Mouse (Mus musculus) liver, embryonic 12.5 days (tissue): Measurements from ENCODE around the gene Jun. TPM values are rescaled to one million over a fixed set of nuclear protein-coding genes. Genes with fewer than 3 reads are reported as not detected.

ENCODE experiments used
- ATAC-seq: fragments of 200-750 bp; cut with Nextera tagmentation; 2 replicates; pipeline ENCODE4 v1.8.0; 2017; ENCODE audit warnings: moderate number of reproducible peaks, mild to moderate bottlenecking, moderate library complexity
- H3K27ac ChIP-seq: fragments of 300-500 bp; sonication (generic); 2 replicates; pipeline ENCODE4 v1.5.1; 2016; ENCODE audit warnings: mild to moderate bottlenecking
- H3K27me3 ChIP-seq: fragments of 300-500 bp; sonication (generic); replicated peaks from 2 replicates; pipeline ENCODE4 v1.6.1; 2016; ENCODE audit warnings: mild to moderate bottlenecking, moderate library complexity
- H3K36me3 ChIP-seq: fragments of 300-500 bp; sonication (generic); 2 replicates; pipeline ENCODE4 v1.6.1; 2016; ENCODE audit warnings: mild to moderate bottlenecking, moderate library complexity
- H3K4me1 ChIP-seq: fragments of 300-500 bp; sonication (generic); 2 replicates; pipeline ENCODE4 v1.6.1; 2016
- H3K4me2 ChIP-seq: fragments of 300-500 bp; sonication (generic); 2 replicates; pipeline ENCODE4 v1.6.1; 2016; ENCODE audit warnings: mild to moderate bottlenecking, moderate library complexity
- H3K4me3 ChIP-seq: fragments of 300-500 bp; sonication (generic); 2 replicates; pipeline ENCODE4 v1.5.1; 2016; ENCODE audit warnings: mild to moderate bottlenecking, moderate library complexity
- H3K9ac ChIP-seq: fragments of 300-500 bp; sonication (generic); 2 replicates; pipeline ENCODE4 v1.6.1; 2016; ENCODE audit warnings: mild to moderate bottlenecking, moderate library complexity
- H3K9me3 ChIP-seq: fragments of 300-500 bp; sonication (generic); replicated peaks from 2 replicates; pipeline ENCODE4 v1.6.1; 2016; ENCODE audit warnings: mild to moderate bottlenecking, moderate library complexity
- WGBS: fragments of 180-500 bp; shearing (Covaris S2); methylation state at CpG from one replicate; pipeline ENCODE4 v1.1.7; 2016; ENCODE audit not compliant: insufficient replicate concordance; 5-methylcytosine and 5-hydroxymethylcytosine counted together
- polyA plus RNA-seq: library from polyadenylated mRNA; unstranded; fragments of >200 nt; fragmentation: Nextera tagmentation; extraction: Ambion mirVana; gene quantifications from 2 replicates; pipeline ENCODE4 v1.2.1, GENCODE M21; 2016

The Jun gene
- polyA plus RNA-seq, 1 experiment from 2014 or later, result 12.2 TPM

DNA sequence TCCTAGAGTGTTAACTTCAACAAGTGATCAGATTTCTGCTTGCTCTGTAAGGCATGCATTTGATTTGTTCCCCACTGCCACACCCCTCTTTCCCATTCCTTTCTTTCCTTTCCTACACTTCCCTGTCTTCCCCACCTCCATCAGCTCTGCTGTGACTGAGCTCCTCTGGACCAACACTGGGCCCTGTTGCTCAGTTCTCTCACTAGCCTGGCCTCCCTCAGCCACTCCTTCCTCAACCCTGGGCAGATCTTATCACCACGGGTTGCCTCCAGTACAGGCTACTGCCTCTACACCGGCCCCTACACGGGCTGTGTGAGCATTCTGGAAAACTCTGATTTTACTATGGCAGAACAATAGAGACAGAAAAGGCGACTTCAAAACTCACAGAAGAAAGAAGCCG lies 18.4 kb upstream of the Jun start:
- H3K4me2 ChIP-seq, result no peak overlapping the region
- no peak for ATAC-seq
- no peak overlapping the region for H3K4me3 ChIP-seq
- peaks cover 2% of the 10 kb centered on the region for H3K4me1 ChIP-seq
- whole genome bisulfite sequencing, result 39% methylated on average over 5 of the region's 5 CpGs
- no peaks in the 10 kb centered on the region for H3K9me3 ChIP-seq
- H3K27me3 ChIP-seq, result peaks cover 24% of the 10 kb centered on the region; the same call in 1 of the 2 replicates
- H3K9ac ChIP-seq, result no peak overlapping the region
- H3K27ac ChIP-seq, result no peak overlapping the region
- no peaks in the 10 kb centered on the region for H3K36me3 ChIP-seq

DNA sequence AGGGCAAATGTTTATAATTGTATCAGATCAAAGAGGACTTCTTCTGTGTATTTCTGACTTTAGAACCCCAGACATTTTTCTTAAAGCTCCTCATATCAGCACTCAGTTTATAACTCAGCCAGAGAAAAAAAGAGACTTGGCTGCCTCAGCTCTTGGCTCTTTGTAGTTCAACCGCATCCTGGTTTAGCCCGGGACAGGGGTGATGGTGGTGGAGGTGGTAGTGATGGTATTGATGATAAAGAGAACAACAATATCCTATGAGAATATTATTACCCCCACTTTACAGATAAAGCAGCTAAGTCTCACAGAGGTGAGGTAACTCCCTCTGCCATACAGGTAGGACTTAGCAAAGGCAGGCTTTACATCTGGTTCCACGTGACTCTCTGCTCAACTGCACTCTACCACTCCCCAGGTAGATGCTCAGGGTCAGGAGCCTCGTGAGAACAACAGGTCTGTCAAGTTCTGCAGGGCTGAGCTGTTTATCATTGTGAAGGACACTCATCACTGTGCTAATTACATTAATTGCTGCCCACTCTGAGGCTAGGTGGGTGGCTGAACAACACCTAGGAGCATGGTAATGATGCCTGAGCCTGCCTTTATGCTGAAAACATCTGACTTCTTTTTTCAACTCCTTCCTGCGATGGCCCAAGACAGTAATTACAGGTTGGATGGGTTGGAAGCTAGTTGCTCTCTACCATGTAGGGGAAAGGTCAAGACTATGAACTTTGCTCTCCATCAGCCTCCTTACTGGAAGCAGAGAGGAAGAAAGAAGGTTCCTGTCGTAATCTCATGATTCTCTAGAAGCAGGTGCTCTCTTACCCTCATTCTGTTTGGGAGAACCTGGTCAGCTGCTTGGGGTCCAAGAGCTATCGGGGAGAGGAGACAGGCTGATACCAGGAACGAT lies 16.3 kb upstream of the Jun start:
- no peak for ATAC-seq
- whole genome bisulfite sequencing, result 62% methylated on average over 8 of the region's 8 CpGs
- Histone ChIP-seq H3K4me3 (no peak overlapping the region), H3K4me1 (no peaks in the 10 kb centered on the region), H3K9ac (no peak overlapping the region), H3K4me2 (no peak overlapping the region), H3K27ac (no peak overlapping the region), H3K36me3 (no peaks in the 10 kb centered on the region), H3K9me3 (no peaks in the 10 kb centered on the region), H3K27me3 (peaks cover 16% of the 10 kb centered on the region)

DNA sequence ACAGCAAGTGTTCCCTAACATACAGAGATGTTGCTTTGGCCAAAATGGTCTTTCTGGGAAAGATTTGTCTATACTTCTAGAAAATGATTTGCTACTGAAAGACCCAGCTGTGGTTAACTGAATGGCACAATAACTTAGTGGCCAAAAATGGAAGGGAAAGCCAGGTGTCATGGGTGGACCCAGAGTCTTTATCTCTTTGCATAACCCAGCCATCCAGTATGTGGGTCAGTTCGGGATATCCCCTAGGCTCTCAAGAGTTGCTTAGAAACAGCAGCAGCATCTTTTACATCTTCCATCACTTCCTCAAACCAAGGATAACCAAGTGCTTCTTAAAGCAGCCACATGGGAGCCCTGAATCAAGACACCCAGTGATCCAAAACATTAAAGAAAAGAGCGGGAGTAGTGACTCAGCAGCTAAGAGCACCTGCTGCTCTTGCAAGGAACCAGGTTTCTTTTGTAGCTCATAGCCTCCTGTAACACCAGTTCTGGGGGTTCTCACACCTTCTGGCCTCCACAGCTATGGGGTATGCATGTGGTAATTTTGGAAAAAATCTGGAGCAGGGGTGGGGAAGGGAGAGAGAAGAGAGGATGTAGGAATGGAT lies 11.7 kb upstream of the Jun start:
- Histone ChIP-seq H3K9me3 (no peaks in the 10 kb centered on the region), H3K4me3 (no peak overlapping the region), H3K27me3 (no peaks in the 10 kb centered on the region; the same call in 1 of the 2 replicates), H3K4me1 (no peaks in the 10 kb centered on the region), H3K9ac (no peak overlapping the region), H3K27ac (no peak overlapping the region), H3K36me3 (no peaks in the 10 kb centered on the region), H3K4me2 (no peak overlapping the region)
- 61% methylated on average over 2 of the region's 2 CpGs for WGBS
- ATAC-seq, result no peak

DNA sequence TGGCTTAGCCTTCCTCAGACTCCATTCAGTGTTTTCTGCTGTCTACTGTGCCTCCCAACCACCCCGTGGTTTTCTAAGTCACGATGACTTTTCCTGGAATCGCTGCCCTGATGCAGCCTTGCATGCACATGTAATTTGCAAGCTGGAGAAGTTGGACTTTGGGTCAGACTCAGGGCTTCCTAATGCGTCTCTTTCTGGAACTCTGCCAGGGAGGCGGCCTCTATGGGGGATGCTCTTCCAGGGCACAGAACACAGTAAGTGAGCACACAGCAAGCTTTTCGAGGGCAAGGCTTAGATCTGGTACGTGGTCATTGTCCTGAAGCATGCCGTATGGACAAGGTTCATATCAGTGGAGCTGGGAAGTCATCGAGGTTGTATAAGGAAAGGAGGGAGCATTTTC lies 10.9 kb upstream of the Jun start:
- Histone ChIP-seq H3K36me3 (no peaks in the 10 kb centered on the region), H3K27me3 (no peaks in the 10 kb centered on the region; the same call in 1 of the 2 replicates), H3K4me1 (no peaks in the 10 kb centered on the region), H3K9ac (no peak overlapping the region), H3K4me2 (no peak overlapping the region), H3K4me3 (no peak overlapping the region), H3K27ac (no peak overlapping the region), H3K9me3 (no peaks in the 10 kb centered on the region)
- 61% methylated on average over 9 of the region's 9 CpGs for WGBS
- no peak for ATAC-seq

DNA sequence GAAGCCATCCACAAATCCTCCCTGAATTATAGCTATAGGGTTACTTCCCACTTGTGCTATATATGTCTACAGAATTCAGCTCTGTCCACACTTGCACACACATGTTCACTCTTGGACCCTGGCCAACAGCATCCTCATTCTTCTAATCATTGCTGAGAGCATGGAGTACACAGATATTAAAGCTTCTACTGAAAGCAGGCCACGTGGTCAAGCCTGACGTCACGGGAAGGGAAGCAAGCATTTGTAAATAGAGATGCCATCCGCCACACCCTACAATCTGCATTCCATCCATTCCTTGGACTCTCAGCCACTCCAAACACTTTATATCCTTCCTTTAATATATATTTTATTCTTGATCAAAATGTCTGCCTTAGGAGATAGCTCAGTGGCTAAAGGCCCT lies 5.2 kb upstream of the Jun start:
- no peak overlapping the region for H3K4me3 ChIP-seq
- no peak overlapping the region for H3K4me2 ChIP-seq
- no peak overlapping the region for H3K27ac ChIP-seq
- peaks cover 6% of the 10 kb centered on the region for H3K4me1 ChIP-seq
- no peak for ATAC-seq
- 67% methylated on average over 4 of the region's 4 CpGs for WGBS
- no peak overlapping the region for H3K9ac ChIP-seq
- no peaks in the 10 kb centered on the region for H3K36me3 ChIP-seq
- peaks cover 11% of the 10 kb centered on the region; the same call in 1 of the 2 replicates for H3K27me3 ChIP-seq
- no peaks in the 10 kb centered on the region for H3K9me3 ChIP-seq

DNA sequence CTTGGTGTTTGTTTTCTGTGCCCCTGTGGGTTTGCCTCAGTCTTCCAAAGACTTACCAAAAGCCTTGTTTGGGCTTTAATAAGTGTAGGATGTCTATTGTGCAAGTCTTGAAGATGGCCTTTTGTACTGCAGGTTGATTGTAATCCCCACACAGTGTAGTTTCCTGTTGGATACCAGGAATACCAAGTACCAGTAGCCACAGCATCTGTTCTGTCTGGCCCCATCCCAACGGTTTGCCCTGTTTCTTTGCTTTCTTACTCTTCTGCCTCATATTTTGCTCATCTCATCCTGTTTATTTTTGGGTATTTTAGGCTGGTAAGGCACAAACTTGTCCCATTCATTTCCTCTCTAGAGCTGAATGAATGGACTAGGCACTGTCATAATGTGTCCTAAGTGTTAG lies 3.3 kb upstream of the Jun start:
- H3K9ac ChIP-seq, result no peak overlapping the region
- no peaks in the 10 kb centered on the region for H3K36me3 ChIP-seq
- peaks cover 31% of the 10 kb centered on the region for H3K27me3 ChIP-seq
- ATAC-seq, result no peak
- no peaks in the 10 kb centered on the region for H3K9me3 ChIP-seq
- H3K27ac ChIP-seq, result no peak overlapping the region
- peaks cover 25% of the 10 kb centered on the region for H3K4me1 ChIP-seq
- no peak overlapping the region for H3K4me2 ChIP-seq
- H3K4me3 ChIP-seq, result no peak overlapping the region
- 38% methylated on average over 1 of the region's 1 CpGs for WGBS

DNA sequence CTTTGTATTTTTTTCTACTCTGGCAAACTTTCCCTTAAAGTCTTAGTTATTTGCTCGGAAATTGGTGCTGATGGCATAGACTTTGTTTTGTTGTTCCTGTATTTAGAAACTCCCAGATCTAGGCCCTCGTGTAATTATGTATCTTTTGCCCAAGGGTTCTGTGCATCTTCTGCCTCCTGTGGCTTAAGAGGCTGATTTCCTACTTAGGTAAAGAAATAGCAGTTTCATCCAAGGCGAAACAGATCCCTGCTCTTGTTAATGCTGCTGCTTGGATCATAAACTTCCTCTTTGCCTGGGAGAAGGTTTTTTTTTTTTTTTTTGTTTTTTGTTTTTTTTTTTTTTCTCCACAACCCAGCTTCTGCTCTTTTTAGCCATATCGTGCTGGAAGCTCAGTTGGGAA lies 2.3 kb upstream of the Jun start:
- Histone ChIP-seq H3K36me3 (no peaks in the 10 kb centered on the region), H3K4me3 (no peak overlapping the region), H3K4me1 (peaks cover 33% of the 10 kb centered on the region), H3K27me3 (peaks cover 39% of the 10 kb centered on the region), H3K9me3 (no peaks in the 10 kb centered on the region), H3K9ac (no peak overlapping the region), H3K27ac (no peak overlapping the region), H3K4me2 (no peak overlapping the region)
- WGBS, result 27% methylated on average over 4 of the region's 4 CpGs
- no peak for ATAC-seq

DNA sequence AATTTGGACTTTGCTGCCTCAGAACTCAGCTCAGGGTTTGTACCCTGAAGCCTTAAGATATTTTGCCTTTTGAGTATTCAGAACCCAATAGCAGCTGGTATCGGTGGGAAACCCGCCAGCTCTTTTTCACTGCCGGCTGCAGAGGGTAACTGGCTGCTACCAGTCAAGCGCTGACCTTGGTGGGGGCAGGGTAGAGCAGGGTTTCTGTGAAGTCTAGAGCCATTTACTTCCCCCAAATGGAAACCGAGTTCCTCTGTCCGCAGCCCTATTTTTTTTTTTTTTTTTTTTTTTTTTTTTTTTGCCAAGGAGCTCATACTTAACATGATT lies 1.7 kb upstream of the Jun start:
- H3K9ac ChIP-seq, result peak overlapping the region; percentile 27; the same call in 1 of the 2 replicates
- peaks cover 33% of the 10 kb centered on the region for H3K4me1 ChIP-seq
- peak overlapping the region; percentile 94 for H3K4me2 ChIP-seq
- H3K27me3 ChIP-seq, result peaks cover 44% of the 10 kb centered on the region
- ATAC-seq, result no peak
- H3K36me3 ChIP-seq, result no peaks in the 10 kb centered on the region
- H3K27ac ChIP-seq, result 0 out of 2 replicates have a peak overlapping the region, but pooled peaks have one; percentile 51
- 4% methylated on average over 6 of the region's 6 CpGs for WGBS
- no peaks in the 10 kb centered on the region for H3K9me3 ChIP-seq
- peak overlapping the region; percentile 69 for H3K4me3 ChIP-seq

DNA sequence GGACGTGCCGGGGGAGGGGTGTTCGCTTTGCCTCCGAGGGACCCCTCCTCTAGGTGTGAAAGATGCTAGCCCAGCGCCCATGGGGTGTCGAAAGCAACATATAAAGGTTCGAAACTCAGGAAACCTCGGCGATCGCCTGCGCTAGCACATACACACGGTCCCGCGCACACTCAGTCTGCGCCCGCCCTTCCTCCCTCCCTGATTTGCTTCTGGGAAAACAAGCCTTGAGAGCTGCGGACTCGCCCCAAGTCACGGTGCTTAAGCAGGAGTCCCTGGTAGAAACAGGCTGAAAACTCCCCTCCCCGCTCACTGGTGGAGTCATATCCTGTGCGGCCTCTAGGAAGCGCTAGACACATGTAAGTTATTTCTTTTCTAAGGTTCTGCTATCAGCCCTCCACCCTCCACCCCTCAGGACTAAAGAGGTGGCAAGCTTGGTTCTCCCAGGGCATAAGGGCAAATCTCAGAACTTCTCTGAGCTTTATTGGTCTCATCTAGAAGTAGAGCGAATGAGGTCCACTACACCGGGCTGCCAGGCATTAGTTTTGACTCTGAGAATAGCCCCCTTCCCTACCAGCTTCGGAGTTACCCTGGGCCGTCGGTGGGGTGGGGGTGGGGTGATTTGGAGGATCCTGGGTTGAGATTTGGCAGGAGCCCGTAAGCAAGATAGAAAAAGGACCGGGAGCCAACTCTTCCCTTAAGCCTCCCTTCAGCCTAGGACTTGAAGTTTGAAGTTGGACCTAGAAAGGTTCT lies 1.2 kb upstream of the Jun start:
- no peaks in the 10 kb centered on the region for H3K9me3 ChIP-seq
- peak overlapping the region; percentile 78 for H3K9ac ChIP-seq
- peak; percentile 35 for ATAC-seq
- peaks cover 33% of the 10 kb centered on the region for H3K4me1 ChIP-seq
- H3K27ac ChIP-seq, result peak overlapping the region; percentile 83
- under 1% methylated on average over 29 of the region's 29 CpGs for WGBS
- no peaks in the 10 kb centered on the region for H3K36me3 ChIP-seq
- peak overlapping the region; percentile 69 for H3K4me3 ChIP-seq
- H3K27me3 ChIP-seq, result peaks cover 50% of the 10 kb centered on the region
- peak overlapping the region; percentile 94 for H3K4me2 ChIP-seq

DNA sequence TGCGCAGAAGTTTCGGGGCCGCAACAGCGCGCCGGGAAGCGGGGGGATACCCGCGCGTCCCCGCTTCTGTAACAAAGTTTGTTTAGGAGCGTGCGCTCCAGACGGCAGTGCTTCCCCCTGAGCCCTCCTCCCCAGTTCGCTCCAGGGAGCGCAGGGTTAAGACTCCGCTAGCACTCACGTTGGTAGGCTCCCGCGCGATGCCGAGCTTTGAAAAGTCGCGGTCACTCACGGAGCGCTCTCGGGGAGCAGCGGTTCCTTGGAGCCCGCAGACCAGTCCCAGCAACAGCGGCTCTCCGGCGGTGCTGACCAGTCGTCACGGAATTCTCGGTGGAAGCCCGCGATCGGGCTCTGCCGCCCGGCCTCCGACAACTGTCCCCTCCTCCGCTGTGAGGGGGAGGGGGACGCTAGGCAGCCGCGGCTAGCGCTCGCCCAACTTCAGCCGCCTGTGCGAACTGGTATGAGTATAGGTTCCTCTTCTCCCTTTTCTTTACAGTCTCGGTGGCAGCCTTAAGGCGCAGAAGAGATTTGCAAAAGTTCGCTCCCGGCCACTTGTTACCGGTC lies 631 bp downstream of the Jun start:
- Histone ChIP-seq H3K27ac (peak overlapping the region; percentile 88), H3K4me2 (peak overlapping the region; percentile 94), H3K4me3 (peak overlapping the region; percentile 69), H3K9me3 (no peaks in the 10 kb centered on the region), H3K27me3 (peaks cover 53% of the 10 kb centered on the region), H3K36me3 (no peaks in the 10 kb centered on the region), H3K9ac (peak overlapping the region; percentile 78), H3K4me1 (peaks cover 33% of the 10 kb centered on the region)
- WGBS, result under 1% methylated on average over 54 of the region's 54 CpGs
- ATAC-seq, result peak; percentile 8

DNA sequence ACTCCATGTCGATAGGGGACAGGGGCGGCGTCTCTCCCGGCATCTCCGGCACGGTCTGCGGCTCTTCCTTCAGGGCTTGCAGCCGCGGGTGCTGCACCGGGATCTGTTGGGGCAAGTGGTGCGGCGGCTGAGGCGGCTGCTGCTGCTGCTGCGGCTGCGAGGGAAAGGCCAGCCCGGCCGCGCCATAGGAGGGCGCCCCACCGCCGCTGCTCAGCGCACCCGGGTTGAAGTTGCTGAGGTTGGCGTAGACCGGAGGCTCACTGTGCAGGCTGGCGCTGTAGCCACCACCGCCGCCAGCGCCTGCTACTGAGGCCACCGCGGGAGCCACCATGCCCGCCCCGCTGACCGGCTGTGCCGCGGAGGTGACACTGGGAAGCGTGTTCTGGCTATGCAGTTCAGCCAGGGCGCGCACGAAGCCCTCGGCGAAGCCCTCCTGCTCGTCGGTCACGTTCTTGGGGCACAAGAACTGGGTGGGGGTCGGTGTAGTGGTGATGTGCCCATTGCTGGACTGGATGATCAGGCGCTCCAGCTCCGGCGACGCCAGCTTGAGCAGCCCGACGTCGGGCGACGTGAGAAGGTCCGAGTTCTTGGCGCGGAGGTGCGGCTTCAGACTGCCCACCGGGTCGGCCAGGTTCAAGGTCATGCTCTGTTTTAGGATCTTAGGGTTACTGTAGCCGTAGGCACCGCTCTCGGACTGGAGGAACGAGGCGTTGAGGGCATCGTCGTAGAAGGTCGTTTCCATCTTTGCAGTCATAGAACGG lies 1.3 kb downstream of the Jun start:
- no peaks in the 10 kb centered on the region for H3K36me3 ChIP-seq
- ATAC-seq, result peak; percentile 14
- WGBS, result under 1% methylated on average over 70 of the region's 70 CpGs
- H3K9ac ChIP-seq, result peak overlapping the region; percentile 78
- H3K4me1 ChIP-seq, result peaks cover 33% of the 10 kb centered on the region
- H3K4me2 ChIP-seq, result peak overlapping the region; percentile 94
- peak overlapping the region; percentile 69 for H3K4me3 ChIP-seq
- peaks cover 52% of the 10 kb centered on the region for H3K27me3 ChIP-seq
- H3K9me3 ChIP-seq, result no peaks in the 10 kb centered on the region
- peak overlapping the region; percentile 88 for H3K27ac ChIP-seq
